Mouse (Mus musculus) stomach, postnatal 0 days (tissue): ENCODE measurements at regions not wholly inside any gene's neighbourhood (a gene's known extent, or its start where the extent isn't known, plus 50 kb on each side); places are given as distances from the start of the nearest gene placed in this dataset.

ENCODE experiments used
- CTCF ChIP-seq: IDR thresholded peaks from 2 replicates; pipeline ENCODE4 v1.5.1; 2016; ENCODE audit warnings: antibody characterized with exemption, low read depth, mild to moderate bottlenecking, moderate library complexity
- EP300 ChIP-seq: optimal IDR thresholded peaks from 2 replicates; pipeline ENCODE3; 2016; ENCODE audit warnings: antibody characterized with exemption

DNA sequence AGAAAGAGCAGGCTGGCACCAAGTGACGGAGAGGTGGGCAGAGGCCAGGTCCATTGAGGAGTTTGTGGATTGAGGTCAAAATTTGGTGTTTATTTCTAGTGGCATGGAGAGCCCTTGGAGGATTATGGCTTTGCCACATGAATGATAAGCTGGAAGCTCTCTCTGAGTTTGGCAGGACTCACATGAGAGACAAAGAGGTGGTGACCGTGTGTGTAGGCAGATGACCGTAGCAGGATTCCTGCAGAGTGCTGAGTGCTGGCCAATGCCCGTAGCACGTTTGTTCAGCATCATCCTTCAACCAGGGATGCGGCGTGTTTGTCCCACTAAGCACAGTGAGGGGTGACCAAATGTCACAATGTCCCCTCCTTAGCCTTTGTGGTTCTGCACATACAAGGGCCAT lies 58.1 kb upstream of the Lhx5 start:
- no peak for TF ChIP-seq CTCF
- no peak for TF ChIP-seq EP300
